Mouse (Mus musculus): Measurements from ENCODE around the gene Ehd1.
"Not testable (repeated sequence)": the region's sequence is repeated elsewhere in the genome, so short reads cannot be mapped to it uniquely, and the experiment has no call there.

The Ehd1 gene

GRCm38 (mm10) chr19:6300402-6300841 lies 23.9 kb downstream of the Ehd1 start:
- DNase-seq (ENCODE audit: low spot score in 2 of 2): no peak

GRCm38 (mm10) chr19:6302114-6302513 lies 25.6 kb downstream of the Ehd1 start:
- no peak for DNase-seq (ENCODE audit: low spot score in 2 of 2)

GRCm38 (mm10) chr19:6302522-6302921 lies 26.0 kb downstream of the Ehd1 start:
- DNase-seq (ENCODE audit: low spot score in 2 of 2): peak in 1 of 2 experiments; percentile 41

DNA sequence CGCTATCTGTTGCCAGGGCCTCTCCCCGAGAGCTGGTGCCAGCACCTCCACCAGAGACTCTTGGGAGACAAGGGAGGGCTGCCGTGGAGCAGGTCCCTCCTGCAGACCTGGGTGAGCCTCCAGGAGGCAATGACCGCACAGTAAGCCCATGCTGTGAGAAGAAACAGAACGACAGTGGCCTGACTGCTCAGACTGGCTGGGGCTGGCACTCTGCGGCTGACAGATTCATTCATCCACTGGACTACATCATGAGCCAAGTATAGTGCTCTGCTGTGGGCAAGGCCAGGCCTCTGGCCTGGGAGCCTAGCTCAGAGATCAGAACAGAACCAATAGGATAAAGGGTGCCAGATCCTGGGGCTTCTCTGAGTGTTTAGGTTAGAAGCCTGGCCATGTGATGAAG lies 27.3 kb downstream of the Ehd1 start:
- no peak for DNase-seq (ENCODE audit: low spot score in 2 of 2)

DNA sequence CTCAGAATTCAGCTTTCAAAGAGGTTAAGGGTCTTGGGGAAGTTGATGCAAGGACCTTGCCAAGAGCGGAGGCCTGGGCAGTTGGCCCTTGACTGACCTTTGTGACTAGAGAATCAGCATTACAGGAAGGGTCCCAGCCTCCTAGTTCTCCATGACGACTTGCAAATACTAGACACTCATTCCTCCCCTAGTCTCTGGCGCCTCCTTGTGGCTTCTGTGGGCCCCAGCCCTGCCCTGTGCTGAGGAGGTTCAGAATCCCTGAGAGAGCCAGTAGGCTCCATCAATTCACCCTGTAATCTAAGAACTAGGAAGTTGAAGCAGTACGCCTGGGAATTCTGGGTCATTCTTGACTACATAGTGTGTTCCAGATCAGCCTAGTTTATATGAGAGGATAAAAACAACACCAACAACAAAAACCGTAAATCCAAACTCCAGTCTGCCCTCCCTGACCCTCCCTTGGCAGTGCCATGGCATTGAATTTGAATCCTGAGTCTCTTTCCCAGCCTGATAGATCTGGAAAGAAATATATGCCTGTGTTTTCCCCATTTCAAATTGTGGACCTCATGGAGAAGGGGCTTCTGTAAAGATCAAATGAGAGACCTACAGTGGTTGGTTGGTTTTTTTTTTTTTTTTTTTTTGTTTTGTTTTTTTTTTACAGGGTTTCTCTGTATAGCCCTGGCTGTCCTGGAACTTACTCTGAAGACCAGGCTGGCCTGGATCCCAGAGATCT lies 28.4 kb downstream of the Ehd1 start:
- DNase-seq (ENCODE audit: low spot score in 2 of 2): peak; percentile 68 to 87

GRCm38 (mm10) chr19:6305517-6306115 lies 29.1 kb downstream of the Ehd1 start:
- no peak for DNase-seq (ENCODE audit: low spot score in 2 of 2)

DNA sequence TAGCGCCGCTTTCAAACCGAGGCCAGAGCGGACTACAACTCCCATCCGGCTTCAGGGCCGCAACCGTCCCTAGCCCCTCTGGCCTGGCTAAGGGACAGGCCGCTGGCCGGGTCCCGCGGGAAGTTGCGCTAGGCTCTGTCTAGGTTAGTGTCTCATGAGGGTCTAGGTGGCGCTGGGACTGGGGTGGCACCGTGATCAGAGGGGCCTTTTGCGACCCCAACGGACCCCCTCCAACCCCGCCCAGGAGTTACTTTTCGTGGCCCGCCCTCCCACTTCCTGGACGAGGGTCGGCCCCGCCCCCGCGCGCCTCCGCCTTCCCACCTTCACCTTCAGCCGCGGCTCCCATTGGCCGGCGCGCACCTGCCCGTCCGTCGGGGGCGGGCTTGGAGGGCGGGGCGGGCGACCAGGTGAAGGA lies 29.6 kb downstream of the Ehd1 start, which contains the start of gene Cdc42bpg:
Gene Cdc42bpg, plus strand, starts transcription at position 320 of the 415 bp plus-strand sequence.
- peak; percentile 58 to 70 for DNase-seq (ENCODE audit: low spot score in 2 of 2)

DNA sequence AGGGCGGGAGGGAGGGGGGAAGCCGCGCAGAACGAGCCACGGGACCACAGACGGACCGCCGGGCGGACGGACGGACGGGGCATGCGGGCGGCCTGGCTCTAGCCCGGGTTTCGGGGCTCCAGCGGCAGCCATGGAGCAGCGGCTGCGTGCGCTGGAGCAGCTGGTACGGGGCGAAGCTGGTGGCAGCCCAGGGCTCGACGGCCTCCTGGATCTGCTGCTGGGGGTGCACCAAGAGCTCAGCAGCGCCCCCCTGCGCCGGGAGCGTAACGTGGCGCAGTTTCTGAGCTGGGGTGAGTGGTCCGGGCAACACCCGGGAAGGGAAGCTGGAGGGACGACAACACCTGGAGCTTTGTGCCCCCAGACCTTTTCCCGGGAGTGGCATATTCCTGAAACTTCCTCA lies 30.1 kb downstream of the Ehd1 start:
- DNase-seq (ENCODE audit: low spot score in 2 of 2): peak in 1 of 2 experiments; percentile 67

DNA sequence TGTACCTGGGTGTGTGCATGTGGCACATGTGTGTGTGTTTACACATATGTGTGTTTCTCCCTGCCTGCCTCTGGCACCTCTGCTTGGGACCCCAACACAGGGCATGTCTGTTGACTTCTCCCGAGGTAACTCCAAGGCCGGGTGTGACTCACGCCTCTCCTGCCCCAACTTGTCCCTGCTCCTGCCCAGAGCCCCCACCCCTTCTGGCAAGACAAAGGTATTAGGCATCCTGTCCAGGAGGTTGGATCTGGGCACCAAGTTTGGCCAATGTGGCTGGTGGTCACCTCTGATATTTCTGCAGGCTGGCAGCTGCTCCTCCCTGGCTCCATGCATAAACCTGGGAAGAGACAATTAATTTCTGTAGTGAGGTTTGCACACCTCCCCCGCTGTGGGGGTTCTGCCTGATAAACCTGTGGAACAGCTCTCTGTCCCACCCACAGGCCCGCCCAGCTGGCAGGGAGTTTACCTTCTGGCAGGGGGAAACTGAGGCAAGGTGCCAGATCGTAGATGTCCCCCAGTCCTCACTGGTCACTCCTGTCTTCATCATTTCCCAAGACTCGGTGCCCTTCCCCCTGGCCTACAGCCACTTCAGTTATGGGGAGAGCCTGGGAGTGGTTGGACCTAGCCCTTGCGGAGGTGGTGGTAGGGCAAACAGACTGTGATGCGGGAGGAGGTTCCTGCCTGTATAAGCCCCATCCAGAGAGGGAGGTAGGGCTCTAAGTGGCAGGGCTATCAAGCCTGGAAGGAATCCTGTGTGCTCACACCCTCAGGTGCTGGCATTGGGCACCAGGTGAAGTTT lies 31.4 kb downstream of the Ehd1 start:
- no peak for DNase-seq (ENCODE audit: low spot score in 2 of 2)

GRCm38 (mm10) chr19:6310181-6310580 lies 33.7 kb downstream of the Ehd1 start:
- DNase-seq (ENCODE audit: low spot score in 2 of 2): no peak

- not testable (repeated sequence) for DNase-seq (ENCODE audit: low spot score in 2 of 2)
Measured at GRCm38 (mm10) chr19:6311783-6312182, 35.3 kb downstream of the Ehd1 start.

DNA sequence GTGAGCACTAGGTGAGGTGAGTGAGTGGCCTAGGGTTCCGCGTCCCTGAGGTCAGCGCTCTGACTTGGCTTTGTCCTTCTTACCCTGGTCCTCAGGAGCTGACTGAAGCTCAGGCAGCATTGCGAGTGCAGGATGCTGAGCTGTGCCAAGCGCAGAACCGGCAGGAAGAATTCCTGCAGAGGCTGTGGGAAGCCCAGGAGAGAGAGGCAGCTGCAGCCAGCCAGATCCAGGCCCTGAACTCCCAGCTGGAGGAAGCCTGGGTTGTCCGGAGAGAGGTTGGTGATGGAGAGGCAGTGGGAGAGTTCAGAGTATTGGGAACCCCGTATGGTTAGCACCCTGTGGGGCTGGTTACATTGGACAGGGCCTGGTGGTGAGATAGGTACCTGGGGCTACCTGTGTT lies 37.3 kb downstream of the Ehd1 start:
- DNase-seq (ENCODE audit: low spot score in 2 of 2): no peak

- no peak for DNase-seq (ENCODE audit: low spot score in 2 of 2)
Measured at GRCm38 (mm10) chr19:6314513-6314912, 38.0 kb downstream of the Ehd1 start.

DNA sequence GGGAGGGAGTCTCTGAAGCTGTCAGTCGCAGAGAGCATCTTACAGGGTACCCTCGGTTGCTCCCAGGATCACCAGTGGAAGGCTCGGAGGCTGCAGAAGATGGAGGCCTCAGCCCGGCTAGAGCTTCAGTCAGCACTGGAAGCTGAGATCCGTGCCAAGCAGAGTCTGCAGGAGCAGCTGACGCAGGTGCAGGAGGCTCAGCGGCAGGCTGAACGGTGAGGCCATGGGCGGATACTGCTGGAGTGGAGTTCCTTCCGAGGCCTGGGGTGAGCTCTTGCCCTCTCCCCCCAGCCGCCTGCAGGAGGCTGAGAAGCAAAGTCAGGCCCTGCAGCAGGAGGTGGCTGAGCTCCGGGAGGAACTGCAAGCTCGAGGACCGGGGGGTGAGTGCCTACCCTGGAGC lies 39.0 kb downstream of the Ehd1 start:
- DNase-seq (ENCODE audit: low spot score in 2 of 2): no peak

- DNase-seq (ENCODE audit: low spot score in 2 of 2): no peak
Measured at GRCm38 (mm10) chr19:6318145-6318544, 41.6 kb downstream of the Ehd1 start.

- DNase-seq (ENCODE audit: low spot score in 2 of 2): no peak
Measured at GRCm38 (mm10) chr19:6321358-6321757, 44.8 kb downstream of the Ehd1 start.

DNA sequence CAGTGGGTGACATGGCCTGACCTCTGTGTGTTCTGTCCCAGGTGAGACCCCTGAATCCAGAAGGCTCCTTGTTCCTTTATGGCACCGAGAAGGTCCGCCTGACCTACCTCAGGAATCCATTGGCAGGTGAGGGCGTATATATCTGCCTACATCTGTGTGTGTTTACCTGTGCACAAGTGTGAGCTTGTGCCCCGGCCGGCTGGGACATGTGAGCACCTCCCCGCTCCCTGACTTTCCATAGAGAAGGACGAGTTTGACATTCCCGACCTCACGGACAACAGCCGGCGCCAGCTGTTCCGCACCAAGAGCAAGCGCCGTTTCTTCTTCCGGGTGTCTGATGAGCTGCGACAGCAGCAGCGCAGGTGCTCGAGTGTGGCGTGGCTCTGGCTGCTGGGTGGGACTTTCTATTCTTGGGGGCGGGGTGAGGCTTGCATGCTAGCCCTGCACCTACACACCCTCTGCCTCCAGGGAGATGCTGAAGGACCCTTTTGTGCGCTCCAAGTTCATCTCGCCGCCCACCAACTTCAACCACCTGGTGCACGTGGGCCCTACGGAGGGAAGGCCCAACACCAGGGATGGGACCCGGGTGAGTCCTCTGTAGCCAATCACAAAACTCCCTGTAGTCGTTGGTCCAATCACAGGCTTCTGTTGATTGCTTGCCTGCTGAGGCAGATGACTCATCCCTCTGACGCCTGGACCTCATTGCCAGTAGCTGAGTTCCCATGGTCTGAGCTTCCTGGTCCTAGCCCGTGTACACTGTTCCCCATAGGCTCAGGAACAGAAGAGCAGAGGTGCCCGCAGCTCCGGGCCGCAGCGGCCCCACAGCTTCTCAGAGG lies 45.5 kb downstream of the Ehd1 start:
- DNase-seq (ENCODE audit: low spot score in 2 of 2): no peak

DNA sequence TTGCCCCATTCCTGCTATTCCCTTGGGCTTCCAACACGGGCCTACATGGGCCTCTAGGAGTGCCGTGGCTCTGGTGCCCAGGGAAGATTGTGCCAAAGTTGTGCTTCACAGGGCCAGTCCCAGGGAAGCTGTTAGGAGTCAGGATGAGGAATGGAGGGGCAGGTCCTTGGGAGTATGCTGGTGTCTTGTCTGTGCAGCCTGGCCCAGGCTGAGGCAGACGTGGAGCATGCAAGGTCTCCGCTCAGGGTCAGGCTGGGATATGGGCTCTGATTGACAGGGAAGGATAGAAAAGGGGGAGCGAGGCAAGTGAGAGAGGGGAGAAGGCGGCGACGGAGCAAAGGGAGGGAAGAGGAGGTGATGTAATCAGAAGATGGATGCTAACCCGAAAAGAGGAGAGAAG lies 48.2 kb downstream of the Ehd1 start:
- DNase-seq (ENCODE audit: low spot score in 2 of 2): no peak

- no peak for DNase-seq (ENCODE audit: low spot score in 2 of 2)
Measured at GRCm38 (mm10) chr19:6331178-6331577, 54.7 kb downstream of the Ehd1 start.

DNA sequence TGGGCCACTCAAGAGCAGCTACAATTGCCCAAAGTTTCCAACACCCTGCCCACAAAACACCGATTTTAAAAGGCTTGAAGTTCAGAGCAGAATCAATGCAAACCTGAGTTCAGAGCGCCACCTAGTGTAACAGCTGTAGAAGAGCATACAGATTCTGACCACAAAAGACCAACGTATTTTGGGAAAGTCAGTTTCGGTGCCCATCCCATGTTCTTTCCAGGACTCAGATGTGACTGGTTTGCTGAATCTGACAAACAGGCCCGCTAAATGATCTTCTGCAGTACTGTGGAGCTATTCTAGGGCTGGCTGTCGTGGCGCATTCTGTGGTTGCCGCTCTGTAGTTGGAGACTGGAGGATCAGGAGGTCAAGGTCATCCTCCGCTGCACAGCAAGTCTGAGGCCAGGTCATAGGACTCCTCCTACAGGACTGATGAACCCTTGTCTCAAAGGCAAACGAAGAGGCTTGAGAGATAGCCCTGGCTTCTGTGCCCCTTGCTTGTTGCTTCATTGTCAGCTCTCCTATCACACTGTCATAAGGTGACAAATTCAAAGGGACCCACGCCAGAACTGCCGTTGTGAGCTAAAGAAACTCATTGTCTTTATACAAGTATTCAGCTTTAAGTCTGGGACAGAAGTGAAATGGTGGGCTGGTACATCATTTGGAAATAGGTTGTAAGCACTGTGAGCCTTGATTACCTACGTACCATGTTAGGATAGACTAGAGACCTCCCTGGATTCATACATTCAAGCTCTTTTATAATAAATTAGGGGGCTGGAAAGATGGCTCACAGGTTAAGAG lies 55.4 kb downstream of the Ehd1 start:
- DNase-seq (ENCODE audit: low spot score in 2 of 2): peak; percentile 68 to 72

Data from right cerebral cortex, postnatal 10 days (tissue).